Mouse (Mus musculus) stomach, embryonic 15.5 days (tissue): ENCODE measurements at regions not wholly inside any gene's neighbourhood (a gene's known extent, or its start where the extent isn't known, plus 50 kb on each side); places are given as distances from the start of the nearest gene placed in this dataset.
"Not testable (repeated sequence)": the region's sequence is repeated elsewhere in the genome, so short reads cannot be mapped to it uniquely, and the experiment has no call there.

Source experiments
- ATAC-seq: fragments of 200-750 bp; cut with Nextera tagmentation; 2 replicates; pipeline ENCODE4 v1.8.0; 2017; ENCODE audit warnings: low read depth, moderate number of reproducible peaks, moderate TSS enrichment; ENCODE audit not compliant: insufficient read depth, low FRiP score
- H3K27ac ChIP-seq: fragments of 300-500 bp; sonication (generic); 2 replicates; pipeline ENCODE4 v1.5.1; 2015; ENCODE audit warnings: mild to moderate bottlenecking, inconsistent platforms
- H3K27me3 ChIP-seq: fragments of 300-500 bp; sonication (generic); replicated peaks from 2 replicates; pipeline ENCODE4 v1.6.1; 2015; ENCODE audit warnings: inconsistent platforms
- H3K36me3 ChIP-seq: fragments of 300-500 bp; sonication (generic); 2 replicates; pipeline ENCODE4 v1.6.1; 2015; ENCODE audit warnings: inconsistent platforms
- H3K4me1 ChIP-seq: fragments of 300-500 bp; sonication (generic); 2 replicates; pipeline ENCODE4 v1.6.1; 2015; ENCODE audit warnings: inconsistent platforms
- H3K4me2 ChIP-seq: fragments of 300-500 bp; sonication (generic); 2 replicates; pipeline ENCODE4 v1.6.1; 2015; ENCODE audit warnings: mild to moderate bottlenecking, inconsistent platforms
- H3K4me3 ChIP-seq: fragments of 300-500 bp; sonication (generic); replicated peaks from 2 replicates; pipeline ENCODE4 v1.5.1; 2015; ENCODE audit warnings: inconsistent platforms
- H3K9ac ChIP-seq: fragments of 300-500 bp; sonication (generic); 2 replicates; pipeline ENCODE4 v1.6.1; 2015; ENCODE audit warnings: inconsistent platforms
- H3K9me3 ChIP-seq: fragments of 300-500 bp; sonication (generic); 2 replicates; pipeline ENCODE4 v1.6.1; 2016; ENCODE audit warnings: inconsistent platforms
- WGBS: fragments of 180-500 bp; shearing (Covaris S2); methylation state at CpG from one replicate; pipeline ENCODE4 v1.1.7; 2015; 5-methylcytosine and 5-hydroxymethylcytosine counted together

GRCm38 (mm10) chr17:16726904-16727303, 337.0 kb upstream of the Zfp960 start:
- ATAC-seq: no peak
- WGBS: 81% methylated on average over 2 of the region's 2 CpGs
- H3K36me3 ChIP-seq: no peaks in the 10 kb centered on the region
- no peak overlapping the region for H3K4me2 ChIP-seq
- no peaks in the 10 kb centered on the region for H3K9me3 ChIP-seq
- no peak overlapping the region for H3K27ac ChIP-seq
- H3K4me1 ChIP-seq: no peaks in the 10 kb centered on the region
- H3K4me3 ChIP-seq: no peak overlapping the region
- no peaks in the 10 kb centered on the region for H3K27me3 ChIP-seq
- no peak overlapping the region for H3K9ac ChIP-seq

DNA sequence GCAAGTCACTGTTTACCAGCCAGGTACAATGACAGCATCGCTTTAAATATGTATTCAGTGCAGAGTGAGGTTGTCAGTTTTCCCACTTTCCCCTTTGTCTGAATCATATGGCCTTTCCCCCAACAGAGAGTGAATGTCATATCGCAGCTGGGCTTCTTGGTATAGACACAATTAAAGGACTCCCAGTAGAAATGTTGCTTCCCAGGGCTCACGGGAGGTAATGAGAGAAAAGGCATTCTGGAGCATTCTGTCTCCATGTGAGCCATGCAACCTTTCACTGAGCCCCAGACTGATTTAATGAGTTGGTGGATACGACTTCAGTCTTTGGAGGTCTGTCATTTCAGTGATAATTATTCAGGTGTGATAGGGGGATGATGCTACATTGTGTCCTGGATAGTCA, 310.8 kb upstream of the Zfp960 start:
- no peaks in the 10 kb centered on the region for H3K9me3 ChIP-seq
- no peak overlapping the region for H3K4me2 ChIP-seq
- no peaks in the 10 kb centered on the region for H3K27me3 ChIP-seq
- no peak for ATAC-seq
- H3K9ac ChIP-seq: no peak overlapping the region
- no peak overlapping the region for H3K4me3 ChIP-seq
- no peak overlapping the region for H3K27ac ChIP-seq
- 79% methylated on average over 4 of the region's 4 CpGs for WGBS
- H3K4me1 ChIP-seq: no peaks in the 10 kb centered on the region
- H3K36me3 ChIP-seq: no peaks in the 10 kb centered on the region

DNA sequence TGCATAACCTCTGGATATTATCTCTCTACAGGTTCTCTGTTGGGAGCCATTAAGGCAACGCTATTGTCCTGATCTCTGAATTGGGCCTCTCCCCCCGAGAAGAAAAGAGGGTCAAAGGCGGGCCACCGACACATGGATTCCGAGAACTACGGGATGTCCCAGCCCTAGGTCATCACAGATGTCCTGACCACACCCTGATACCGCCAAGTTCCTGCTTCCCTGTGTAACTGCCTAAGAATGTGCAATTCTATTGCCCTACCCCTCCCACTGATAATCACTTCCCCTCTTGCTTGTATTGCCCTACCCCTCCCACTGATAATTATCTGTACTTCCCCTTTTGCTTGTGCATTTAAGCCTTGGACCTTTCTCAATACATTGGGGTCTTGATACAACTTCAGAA, 293.3 kb upstream of the Zfp960 start:
- H3K4me1 ChIP-seq, H3K36me3 ChIP-seq, H3K27me3 ChIP-seq, H3K4me2 ChIP-seq, H3K9me3 ChIP-seq, ATAC-seq, H3K9ac ChIP-seq, H3K4me3 ChIP-seq, H3K27ac ChIP-seq: not testable (repeated sequence)
- 90% methylated on average over 7 of the region's 7 CpGs for WGBS

DNA sequence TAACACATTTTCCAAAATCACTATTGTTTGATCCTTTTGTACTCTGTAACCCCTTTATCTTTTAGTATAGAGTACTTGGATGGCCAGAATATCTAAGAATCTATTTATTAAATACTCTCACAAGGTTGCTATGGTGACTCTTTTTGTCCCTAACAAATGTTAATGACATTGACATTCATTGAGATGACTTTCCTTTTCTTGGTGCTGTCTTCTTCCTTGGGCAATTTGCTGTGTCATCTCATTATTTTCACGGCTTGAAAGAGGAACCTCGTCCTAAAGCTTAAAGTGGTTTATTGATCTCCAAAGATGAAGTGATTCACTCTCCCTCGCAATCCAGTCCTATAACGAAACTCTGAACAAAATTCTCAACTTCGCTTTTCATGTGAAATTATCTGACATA, 265.6 kb upstream of the Zfp960 start:
- H3K4me1 ChIP-seq: no peaks in the 10 kb centered on the region
- 82% methylated on average over 5 of the region's 5 CpGs for WGBS
- no peak overlapping the region for H3K27ac ChIP-seq
- no peak overlapping the region for H3K4me3 ChIP-seq
- no peaks in the 10 kb centered on the region for H3K9me3 ChIP-seq
- no peaks in the 10 kb centered on the region for H3K36me3 ChIP-seq
- no peak overlapping the region for H3K9ac ChIP-seq
- no peak for ATAC-seq
- H3K27me3 ChIP-seq: no peaks in the 10 kb centered on the region
- no peak overlapping the region for H3K4me2 ChIP-seq

DNA sequence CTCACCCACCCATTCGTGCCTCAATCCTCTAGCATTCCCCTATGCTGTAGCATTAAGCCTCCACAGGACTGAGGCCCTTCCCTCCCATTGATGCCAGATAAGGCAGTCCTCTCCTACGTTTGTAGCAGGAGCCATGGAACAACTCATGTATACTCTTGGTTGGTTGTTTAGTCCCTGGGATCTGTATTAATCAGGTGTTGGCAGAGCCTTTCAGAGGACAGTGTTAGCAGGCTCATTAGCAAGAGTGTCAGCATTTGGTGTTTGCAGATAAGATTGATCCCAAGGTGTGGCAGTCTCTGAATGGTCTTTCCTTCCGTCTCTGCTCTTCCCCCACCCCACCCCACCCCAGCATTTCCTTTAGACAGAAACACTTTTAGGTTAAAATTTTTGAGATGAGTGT, 258.9 kb upstream of the Zfp960 start:
- Histone ChIP-seq H3K4me2 (no peak overlapping the region), H3K9ac (no peak overlapping the region), H3K27ac (no peak overlapping the region), H3K4me3 (no peak overlapping the region), H3K27me3 (no peaks in the 10 kb centered on the region), H3K9me3 (no peaks in the 10 kb centered on the region), H3K36me3 (no peaks in the 10 kb centered on the region), H3K4me1 (no peaks in the 10 kb centered on the region)
- peak; percentile 53; the same call in 1 of the 2 replicates for ATAC-seq
- 40% methylated on average over 3 of the region's 3 CpGs for WGBS

DNA sequence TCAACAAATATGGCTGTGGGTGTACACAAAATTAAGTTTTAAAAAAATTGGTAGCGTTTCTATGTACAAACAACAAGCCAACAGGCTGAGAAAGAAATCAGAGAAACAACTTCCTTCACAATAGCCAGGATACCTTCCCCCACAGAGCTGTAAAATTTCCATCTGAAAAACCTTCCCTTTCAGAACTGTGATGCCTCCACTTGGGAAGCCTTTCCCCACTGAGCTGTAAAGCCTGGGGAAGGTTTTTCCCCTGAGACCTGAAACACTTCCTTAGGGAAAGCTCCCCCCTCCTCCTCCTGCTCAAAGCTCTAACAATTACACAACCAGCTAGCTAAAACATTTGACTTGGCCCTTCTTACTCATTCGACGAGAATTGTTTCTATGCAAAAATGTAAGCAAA, 245.5 kb upstream of the Zfp960 start:
- 34% methylated on average over 3 of the region's 3 CpGs for WGBS

GRCm38 (mm10) chr17:16821716-16822115, 242.2 kb upstream of the Zfp960 start:
- no peak overlapping the region for H3K27ac ChIP-seq

More for the DNA sequence above, 245.5 kb upstream of the Zfp960 start:
- H3K27ac ChIP-seq: no peak overlapping the region
- no peak overlapping the region for H3K4me2 ChIP-seq
- H3K27me3 ChIP-seq: no peaks in the 10 kb centered on the region
- H3K9ac ChIP-seq: no peak overlapping the region
- no peaks in the 10 kb centered on the region for H3K36me3 ChIP-seq
- H3K4me3 ChIP-seq: no peak overlapping the region
- H3K4me1 ChIP-seq: no peaks in the 10 kb centered on the region
- H3K9me3 ChIP-seq: no peaks in the 10 kb centered on the region
- ATAC-seq: no peak

DNA sequence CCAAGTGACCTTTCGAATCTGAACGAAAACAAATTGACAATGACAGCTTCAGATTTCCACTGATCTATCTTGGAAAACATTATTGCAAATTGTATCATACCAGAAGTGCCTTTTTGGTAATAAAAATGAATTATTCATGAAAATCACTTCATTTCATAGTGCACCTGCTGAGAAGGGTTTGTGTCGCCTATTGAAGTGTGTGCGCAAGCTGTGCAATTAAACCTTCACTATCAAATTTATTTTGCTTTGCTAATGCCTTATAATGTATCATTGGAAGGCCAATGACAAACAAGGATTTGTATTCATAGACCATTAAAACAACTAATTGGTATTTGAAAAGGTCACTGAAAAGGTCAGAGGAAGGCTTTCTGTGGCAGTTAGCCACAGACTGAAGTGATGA, 224.8 kb upstream of the Zfp960 start:
- 91% methylated on average over 4 of the region's 4 CpGs for WGBS
- ATAC-seq: no peak
- H3K27me3 ChIP-seq: no peaks in the 10 kb centered on the region

More at GRCm38 (mm10) chr17:16821716-16822115, 242.2 kb upstream of the Zfp960 start:
- H3K36me3 ChIP-seq: no peaks in the 10 kb centered on the region
- H3K9ac ChIP-seq: no peak overlapping the region
- 71% methylated on average over 3 of the region's 3 CpGs for WGBS
- ATAC-seq: no peak
- no peak overlapping the region for H3K4me3 ChIP-seq
- no peak overlapping the region for H3K4me2 ChIP-seq
- H3K4me1 ChIP-seq: no peaks in the 10 kb centered on the region
- no peaks in the 10 kb centered on the region for H3K9me3 ChIP-seq
- H3K27me3 ChIP-seq: no peaks in the 10 kb centered on the region

DNA sequence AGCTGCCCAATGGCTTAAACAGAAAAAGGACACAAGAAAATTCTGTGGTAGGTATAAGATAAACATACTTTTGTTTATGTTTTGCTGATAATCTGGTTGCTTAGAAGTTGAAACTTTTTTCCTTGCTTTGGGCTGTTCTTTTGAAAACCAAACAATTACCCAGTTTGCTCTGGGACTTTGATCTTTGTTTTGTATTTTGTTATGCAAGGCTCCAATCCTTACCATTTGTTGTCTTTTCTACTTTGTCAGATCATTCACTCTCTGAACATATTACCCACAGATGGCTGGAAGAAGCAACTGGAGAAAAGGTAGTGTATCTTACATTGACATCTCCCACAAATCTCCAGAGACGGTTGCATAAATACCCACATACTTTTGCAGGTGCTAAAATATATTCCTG, 203.1 kb upstream of the Zfp960 start:
- no peak overlapping the region for H3K27ac ChIP-seq
- no peak overlapping the region for H3K4me3 ChIP-seq
- no peak overlapping the region for H3K9ac ChIP-seq
- 28% methylated on average over 1 of the region's 1 CpGs for WGBS
- H3K9me3 ChIP-seq: no peaks in the 10 kb centered on the region
- no peak overlapping the region for H3K4me2 ChIP-seq
- H3K4me1 ChIP-seq: no peaks in the 10 kb centered on the region
- no peaks in the 10 kb centered on the region for H3K27me3 ChIP-seq
- no peaks in the 10 kb centered on the region for H3K36me3 ChIP-seq
- no peak for ATAC-seq

More for the DNA sequence above, 224.8 kb upstream of the Zfp960 start:
- H3K4me2 ChIP-seq: no peak overlapping the region
- H3K36me3 ChIP-seq: no peaks in the 10 kb centered on the region
- H3K4me3 ChIP-seq: no peak overlapping the region
- no peaks in the 10 kb centered on the region for H3K9me3 ChIP-seq
- H3K4me1 ChIP-seq: no peaks in the 10 kb centered on the region
- no peak overlapping the region for H3K9ac ChIP-seq
- no peak overlapping the region for H3K27ac ChIP-seq

DNA sequence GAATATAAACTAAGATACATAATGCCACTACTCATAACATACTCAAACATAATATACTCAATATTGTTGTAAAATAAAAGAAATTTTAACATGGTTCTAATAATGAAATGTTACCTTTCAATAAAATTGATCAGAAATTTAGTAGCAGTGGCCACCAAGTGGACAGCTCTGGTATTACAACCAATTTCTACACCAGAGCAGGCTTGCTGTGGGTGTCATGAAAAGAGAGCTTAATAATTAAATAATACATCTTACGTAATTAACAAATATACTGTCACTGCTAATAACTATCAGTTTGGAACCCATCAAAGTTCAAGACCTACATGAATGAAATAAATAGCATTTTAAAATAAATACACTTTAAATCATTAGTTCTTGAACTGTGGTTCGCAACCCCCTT, 163.1 kb upstream of the Zfp960 start:
- no peaks in the 10 kb centered on the region for H3K36me3 ChIP-seq
- ATAC-seq: no peak
- no peak overlapping the region for H3K4me2 ChIP-seq
- WGBS: 62% methylated on average over 2 of the region's 2 CpGs
- no peak overlapping the region for H3K4me3 ChIP-seq
- H3K9me3 ChIP-seq: no peaks in the 10 kb centered on the region
- H3K4me1 ChIP-seq: no peaks in the 10 kb centered on the region
- no peak overlapping the region for H3K27ac ChIP-seq
- no peak overlapping the region for H3K9ac ChIP-seq
- no peaks in the 10 kb centered on the region for H3K27me3 ChIP-seq

GRCm38 (mm10) chr17:16918191-16918590, 145.7 kb upstream of the Zfp960 start:
- Histone ChIP-seq H3K36me3 (no peaks in the 10 kb centered on the region), H3K27ac (no peak overlapping the region), H3K4me2 (no peak overlapping the region), H3K4me3 (no peak overlapping the region), H3K4me1 (no peaks in the 10 kb centered on the region), H3K9me3 (no peaks in the 10 kb centered on the region), H3K9ac (no peak overlapping the region), H3K27me3 (no peaks in the 10 kb centered on the region)
- no peak for ATAC-seq
- WGBS: 91% methylated on average over 2 of the region's 2 CpGs

DNA sequence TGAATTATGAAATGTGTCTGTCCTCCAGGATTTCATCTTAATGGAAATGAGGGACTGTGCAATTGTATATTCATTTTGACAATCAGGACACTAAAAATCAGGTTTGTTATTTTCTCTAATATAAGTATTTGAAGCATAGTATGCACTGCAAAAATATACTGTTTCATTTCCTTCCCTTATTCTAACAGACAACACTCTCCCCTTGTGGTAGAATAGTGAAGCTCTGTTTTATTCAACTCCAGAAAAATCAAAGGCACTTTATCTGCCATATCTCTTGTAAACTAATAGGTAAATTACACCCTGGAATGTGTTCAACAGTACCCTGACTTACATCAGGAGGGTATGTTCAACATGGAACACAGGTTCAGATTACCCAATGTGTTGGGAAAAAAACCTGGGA, 137.7 kb upstream of the Zfp960 start:
- Histone ChIP-seq H3K36me3 (no peaks in the 10 kb centered on the region), H3K27me3 (no peaks in the 10 kb centered on the region), H3K4me1 (no peaks in the 10 kb centered on the region), H3K27ac (no peak overlapping the region), H3K4me3 (no peak overlapping the region), H3K9ac (no peak overlapping the region), H3K9me3 (no peaks in the 10 kb centered on the region), H3K4me2 (no peak overlapping the region)
- ATAC-seq: no peak
